Mouse (Mus musculus): ENCODE data around the gene Fam129b.

- TF ChIP-seq CTCF (IDR thresholded peaks at IDR 0.05; ENCODE audit: low read depth) = no peak
- no peak for TF ChIP-seq EP300 (IDR thresholded peaks at IDR 0.05; ENCODE audit: low read depth)
Observed at GRCm38 (mm10) chr2:32938741-32939140, 62.8 kb downstream of the Fam129b start.

Measured in liver, embryonic 14.5 days (tissue).